Mouse (Mus musculus) embryonic facial prominence, embryonic 11.5 days (tissue): Measurements from ENCODE around the gene Ubtd1. TPM values are rescaled to one million over a fixed set of nuclear protein-coding genes. Genes with fewer than 3 reads are reported as not detected.
"Not testable (repeated sequence)": the region's sequence is repeated elsewhere in the genome, so short reads cannot be mapped to it uniquely, and the experiment has no call there.

Source experiments
- ATAC-seq: fragments of 200-750 bp; cut with Nextera tagmentation; replicated peaks from 2 replicates; pipeline ENCODE4 v1.8.0; 2017; ENCODE audit warnings: low read depth; ENCODE audit not compliant: insufficient number of reproducible peaks, low FRiP score, low TSS enrichment
- DNase-seq: peaks from one replicate; pipeline ENCODE4 v3.0.0-alpha.2; 2015; ENCODE audit warnings: low spot score
- H3K27ac ChIP-seq: fragments of 300-500 bp; sonication (generic); replicated peaks from 2 replicates; pipeline ENCODE4 v1.5.1; 2014; ENCODE audit warnings: mild to moderate bottlenecking, low read depth, low read length, control low read depth
- H3K27me3 ChIP-seq: fragments of 300-500 bp; sonication (generic); 2 replicates; pipeline ENCODE4 v1.6.1; 2014; ENCODE audit warnings: mild to moderate bottlenecking, low read length, moderate library complexity, mixed read lengths; ENCODE audit not compliant: control insufficient read depth, insufficient read depth
- H3K36me3 ChIP-seq: fragments of 300-500 bp; sonication (generic); replicated peaks from 2 replicates; pipeline ENCODE4 v1.6.1; 2014; ENCODE audit warnings: low read depth, mild to moderate bottlenecking, low read length, moderate library complexity, mixed read lengths; ENCODE audit not compliant: control insufficient read depth, insufficient read depth
- H3K4me1 ChIP-seq: fragments of 300-500 bp; sonication (generic); 2 replicates; pipeline ENCODE4 v1.6.1; 2014; ENCODE audit warnings: low read length, mixed read lengths; ENCODE audit not compliant: control insufficient read depth, insufficient read depth
- H3K4me2 ChIP-seq: fragments of 300-500 bp; sonication (generic); 2 replicates; pipeline ENCODE4 v1.6.1; 2014; ENCODE audit warnings: low read depth, mild to moderate bottlenecking, control low read depth, low read length, moderate library complexity
- H3K4me3 ChIP-seq: fragments of 300-500 bp; sonication (generic); 2 replicates; pipeline ENCODE4 v1.5.1; 2014; ENCODE audit warnings: low read depth, low read length, control low read depth
- H3K9ac ChIP-seq: fragments of 300-500 bp; sonication (generic); replicated peaks from 2 replicates; pipeline ENCODE4 v1.6.1; 2014; ENCODE audit warnings: mild to moderate bottlenecking, control low read depth, low read length
- H3K9me3 ChIP-seq: fragments of 300-500 bp; sonication (generic); replicated peaks from 2 replicates; pipeline ENCODE4 v1.6.1; 2016; ENCODE audit warnings: mild to moderate bottlenecking, low read length, inconsistent platforms, mixed read lengths; ENCODE audit not compliant: control insufficient read depth
- WGBS: fragments of 180-500 bp; shearing (Covaris S2); extraction: QIAGEN DNeasy Blood & Tissue Kit; methylation state at CpG from one replicate; pipeline ENCODE4 v1.1.7; 2014; 5-methylcytosine and 5-hydroxymethylcytosine counted together
- polyA plus RNA-seq: library from polyadenylated mRNA; unstranded; fragments of >200 nt; fragmentation: Nextera tagmentation; extraction: Ambion mirVana; gene quantifications from 2 replicates; pipeline ENCODE4 v1.2.1, GENCODE M21; 2014

The Ubtd1 gene
- polyA plus RNA-seq, 1 experiment from 2014 or later = 7.1 TPM

DNA sequence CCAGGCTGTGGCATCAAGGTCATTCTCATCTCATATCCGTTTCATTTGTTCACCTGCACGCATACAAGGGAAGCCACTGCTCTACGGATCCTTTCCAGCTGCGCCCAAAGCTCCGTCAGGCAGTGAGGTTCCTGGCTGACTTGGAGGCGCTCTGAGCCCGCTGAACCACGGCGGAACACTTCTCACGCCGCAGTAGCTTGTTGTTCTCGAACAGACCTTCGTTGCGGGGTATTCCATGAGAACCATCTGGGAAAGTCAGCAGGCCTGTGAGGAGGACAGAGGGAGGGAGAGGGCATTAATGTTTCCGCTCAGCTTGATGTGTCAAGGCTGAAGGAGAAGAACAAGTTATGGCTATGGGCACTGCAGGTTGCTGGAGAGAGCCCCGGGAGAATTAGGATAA lies 94.4 kb downstream of the Ubtd1 start:
- 90% methylated on average over 16 of the region's 16 CpGs for WGBS
- Histone ChIP-seq H3K27ac (no peak overlapping the region), H3K4me1 (no peaks in the 10 kb centered on the region), H3K9me3 (no peaks in the 10 kb centered on the region), H3K4me2 (no peak overlapping the region), H3K4me3 (no peak overlapping the region), H3K9ac (no peak overlapping the region), H3K36me3 (no peaks in the 10 kb centered on the region), H3K27me3 (no peaks in the 10 kb centered on the region)
- ATAC-seq (no peak), DNase-seq (no peak)

GRCm38 (mm10) chr19:42078566-42078965 lies 97.0 kb downstream of the Ubtd1 start:
- H3K9me3 ChIP-seq = no peaks in the 10 kb centered on the region
- H3K27me3 ChIP-seq = no peaks in the 10 kb centered on the region
- DNase-seq = no peak
- no peak overlapping the region for H3K9ac ChIP-seq
- no peak overlapping the region for H3K4me3 ChIP-seq
- no peak overlapping the region for H3K27ac ChIP-seq
- 93% methylated on average over 8 of the region's 8 CpGs for WGBS
- H3K36me3 ChIP-seq = no peaks in the 10 kb centered on the region
- no peaks in the 10 kb centered on the region for H3K4me1 ChIP-seq
- ATAC-seq = no peak
- H3K4me2 ChIP-seq = no peak overlapping the region

DNA sequence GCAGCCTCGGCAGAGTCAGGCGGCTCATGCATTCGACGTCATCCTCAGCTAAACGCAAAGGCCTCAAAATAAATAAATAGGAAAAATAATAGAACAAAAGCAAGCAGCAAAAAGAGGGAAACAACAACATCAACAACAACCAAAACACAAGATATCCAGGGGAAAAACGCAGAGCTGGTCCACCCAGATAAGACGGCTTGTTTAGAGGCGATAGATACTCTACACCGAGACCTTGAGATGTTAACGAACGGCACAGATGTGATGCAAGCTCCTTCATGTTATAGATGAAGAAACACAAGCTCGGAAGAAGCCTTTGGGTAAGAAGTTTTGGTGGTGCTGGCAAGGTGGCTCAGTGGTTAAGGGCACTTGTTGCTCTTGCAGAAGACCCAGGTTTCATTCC lies 97.4 kb downstream of the Ubtd1 start:
- H3K27ac ChIP-seq = no peak overlapping the region
- 93% methylated on average over 12 of the region's 12 CpGs for WGBS
- no peaks in the 10 kb centered on the region for H3K4me1 ChIP-seq

GRCm38 (mm10) chr19:42079950-42080349 lies 98.4 kb downstream of the Ubtd1 start:
- no peaks in the 10 kb centered on the region for H3K4me1 ChIP-seq
- no peak overlapping the region for H3K4me3 ChIP-seq
- no peak overlapping the region for H3K9ac ChIP-seq
- H3K27ac ChIP-seq = no peak overlapping the region
- WGBS = 76% methylated on average over 5 of the region's 5 CpGs
- no peak overlapping the region for H3K4me2 ChIP-seq
- DNase-seq = no peak
- ATAC-seq = no peak
- H3K36me3 ChIP-seq = no peaks in the 10 kb centered on the region
- no peaks in the 10 kb centered on the region for H3K9me3 ChIP-seq
- no peaks in the 10 kb centered on the region for H3K27me3 ChIP-seq

More for the DNA sequence above, 97.4 kb downstream of the Ubtd1 start:
- no peak overlapping the region for H3K9ac ChIP-seq
- H3K4me2 ChIP-seq = no peak overlapping the region
- DNase-seq (no peak), ATAC-seq (no peak)
- H3K27me3 ChIP-seq = no peaks in the 10 kb centered on the region
- H3K36me3 ChIP-seq = no peaks in the 10 kb centered on the region
- H3K9me3 ChIP-seq = no peaks in the 10 kb centered on the region
- H3K4me3 ChIP-seq = no peak overlapping the region

DNA sequence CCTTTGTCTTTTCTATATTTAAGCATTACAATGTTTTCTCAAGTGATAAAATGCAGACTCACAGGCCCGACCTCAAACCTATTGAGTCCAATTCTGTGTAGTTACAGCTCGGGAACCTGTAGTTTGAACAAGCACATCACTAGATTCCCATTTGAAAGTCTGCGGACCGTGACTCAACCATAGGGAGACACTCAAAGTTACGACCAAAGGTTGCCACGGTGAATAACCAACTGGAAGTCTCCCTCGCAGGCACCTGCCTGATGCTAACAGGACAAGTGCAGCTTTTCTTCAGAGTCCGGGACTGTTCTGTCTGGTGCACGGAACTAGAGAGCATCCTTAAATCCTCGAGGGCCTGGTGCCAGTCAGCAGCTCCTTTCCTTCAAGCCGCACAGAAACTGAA lies 98.9 kb downstream of the Ubtd1 start:
- Histone ChIP-seq H3K4me1 (no peaks in the 10 kb centered on the region), H3K4me3 (no peak overlapping the region), H3K9ac (no peak overlapping the region), H3K27ac (no peak overlapping the region), H3K36me3 (no peaks in the 10 kb centered on the region), H3K27me3 (no peaks in the 10 kb centered on the region), H3K9me3 (no peaks in the 10 kb centered on the region), H3K4me2 (no peak overlapping the region)
- DNase-seq (no peak), ATAC-seq (no peak)
- 84% methylated on average over 11 of the region's 11 CpGs for WGBS

GRCm38 (mm10) chr19:42081613-42082012 lies 100.0 kb downstream of the Ubtd1 start:
- whole genome bisulfite sequencing = 95% methylated on average over 5 of the region's 5 CpGs
- H3K9me3 ChIP-seq, DNase-seq, H3K9ac ChIP-seq, H3K27me3 ChIP-seq, H3K36me3 ChIP-seq, H3K4me2 ChIP-seq, H3K4me1 ChIP-seq, H3K4me3 ChIP-seq, H3K27ac ChIP-seq, ATAC-seq: not testable (repeated sequence)

Other genes starting within 250 kb of the Ubtd1 start
- gene Slit1, start 238.1 kb upstream of the Ubtd1 start, polyA plus RNA-seq = 2.1 TPM in 2 replicates
- gene Arhgap19, start 179.7 kb upstream of the Ubtd1 start, polyA plus RNA-seq = 47.6 and 48.1 TPM in 2 replicates
- 7.9 and 8.7 TPM in 2 replicates for gene Frat1, start 151.8 kb upstream of the Ubtd1 start, polyA plus RNA-seq
- gene Frat2, start 133.6 kb upstream of the Ubtd1 start, polyA plus RNA-seq = 5.1 and 5.3 TPM in 2 replicates
- gene Rrp12, start 85.6 kb upstream of the Ubtd1 start, polyA plus RNA-seq = 14.0 and 14.5 TPM in 2 replicates
- gene Pgam1, start 69.8 kb upstream of the Ubtd1 start, polyA plus RNA-seq = 787 and 839 TPM in 2 replicates
- 80.3 and 82.4 TPM in 2 replicates for gene Exosc1, start 48.3 kb upstream of the Ubtd1 start, polyA plus RNA-seq
- 64.0 and 71.1 TPM in 2 replicates for gene Zdhhc16, start 48.3 kb upstream of the Ubtd1 start, polyA plus RNA-seq
- gene Mms19, start 606 bp upstream of the Ubtd1 start, polyA plus RNA-seq = 37.8 and 39.1 TPM in 2 replicates
- gene Ankrd2, start 54.2 kb downstream of the Ubtd1 start, polyA plus RNA-seq = not detected in 2 replicates
- 1.1 and 1.2 TPM in 2 replicates for gene Hoga1, start 63.8 kb downstream of the Ubtd1 start, polyA plus RNA-seq
- not detected in 2 replicates for gene 4933411K16Rik, start 70.5 kb downstream of the Ubtd1 start, polyA plus RNA-seq
- gene Morn4, start 104.6 kb downstream of the Ubtd1 start, polyA plus RNA-seq = 42.8 and 48.9 TPM in 2 replicates
- gene Pi4k2a, start 108.7 kb downstream of the Ubtd1 start, polyA plus RNA-seq = 22.4 and 24.3 TPM in 2 replicates
- 22.1 and 22.9 TPM in 2 replicates for gene Avpi1, start 147.3 kb downstream of the Ubtd1 start, polyA plus RNA-seq
- 10.9 and 16.6 TPM in 2 replicates for gene Marveld1, start 165.6 kb downstream of the Ubtd1 start, polyA plus RNA-seq
- gene Zfyve27, start 182.2 kb downstream of the Ubtd1 start, polyA plus RNA-seq = 10.2 and 14.0 TPM in 2 replicates
- 0.64 and 1.2 TPM in 2 replicates for gene Sfrp5, start 220.5 kb downstream of the Ubtd1 start, polyA plus RNA-seq